Mouse (Mus musculus) central nervous system, embryonic 14 days (tissue): ENCODE results near the gene Mbnl3. TPM values are rescaled to one million over a fixed set of nuclear protein-coding genes. Genes with fewer than 3 reads are reported as not detected.

Experiments
- polyA plus RNA-seq: library from polyadenylated mRNA; depleted of rRNA; stranded (reverse); fragments of >200 nt; gene quantifications from 2 replicates; pipeline ENCODE4 v1.2.3, GENCODE M21; 2012; rRNA removed

Mbnl3 gene
- polyA plus RNA-seq: 1.6 and 2.5 TPM in 2 replicates

DNA sequence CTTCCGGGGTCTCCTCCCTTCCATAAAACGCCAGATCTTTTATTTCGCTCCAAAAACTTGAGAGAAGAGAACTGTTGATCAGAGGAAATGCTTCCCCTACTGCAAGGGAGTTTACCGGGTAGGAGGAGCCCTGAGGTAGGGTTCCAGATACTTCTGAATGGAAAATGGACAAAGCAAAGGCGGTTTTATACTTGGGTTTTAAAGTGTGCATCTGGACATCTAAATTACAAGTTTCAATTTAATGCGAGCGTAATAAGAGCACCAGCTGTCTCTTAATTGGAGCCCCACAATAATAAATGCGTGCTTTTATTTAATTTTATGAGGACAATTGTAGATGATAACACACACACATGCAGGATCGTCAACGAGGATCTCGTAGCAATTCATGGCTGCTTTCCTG lies at the start of gene Mbnl3:
Mbnl3 (minus strand) TSS at position 101 of the 400 bp plus-strand sequence.

Other genes with a start within 250 kb of the Mbnl3 start
- 24.8 and 26.0 TPM in 2 replicates for gene Rap2c, start 188.5 kb downstream of the Mbnl3 start, polyA plus RNA-seq